Mouse (Mus musculus) neural tube, embryonic 14.5 days (tissue): ENCODE measurements around the gene Tyrp1. TPM values are rescaled to one million over a fixed set of nuclear protein-coding genes. Genes with fewer than 3 reads are reported as not detected.

Experiments
- ATAC-seq: fragments of 200-750 bp; cut with Nextera tagmentation; 2 replicates; pipeline ENCODE4 v1.8.0; 2017; ENCODE audit warnings: low read depth, mild to moderate bottlenecking, moderate TSS enrichment, moderate library complexity
- H3K27ac ChIP-seq: fragments of 300-500 bp; sonication (generic); 2 replicates; pipeline ENCODE4 v1.5.1; 2014; ENCODE audit warnings: low read depth, mild to moderate bottlenecking, control low read depth, low read length, moderate library complexity, mixed read lengths
- H3K27me3 ChIP-seq: fragments of 300-500 bp; sonication (generic); 2 replicates; pipeline ENCODE4 v1.6.1; 2014; ENCODE audit warnings: low read length; ENCODE audit not compliant: control insufficient read depth, insufficient read depth
- H3K36me3 ChIP-seq: fragments of 300-500 bp; sonication (generic); 2 replicates; pipeline ENCODE4 v1.6.1; 2014; ENCODE audit warnings: low read length, mixed read lengths; ENCODE audit not compliant: control insufficient read depth, insufficient read depth
- H3K4me1 ChIP-seq: fragments of 300-500 bp; sonication (generic); 2 replicates; pipeline ENCODE4 v1.6.1; 2014; ENCODE audit warnings: low read length; ENCODE audit not compliant: control insufficient read depth, insufficient read depth
- H3K4me2 ChIP-seq: fragments of 300-500 bp; sonication (generic); 2 replicates; pipeline ENCODE4 v1.6.1; 2014; ENCODE audit warnings: mild to moderate bottlenecking, low read depth, low read length, control low read depth
- H3K4me3 ChIP-seq: fragments of 300-500 bp; sonication (generic); 2 replicates; pipeline ENCODE4 v1.5.1; 2014; ENCODE audit warnings: low read depth, low read length, control low read depth, mixed read lengths
- H3K9ac ChIP-seq: fragments of 300-500 bp; sonication (generic); replicated peaks from 2 replicates; pipeline ENCODE4 v1.6.1; 2014; ENCODE audit warnings: low read depth, mild to moderate bottlenecking, control low read depth, low read length, mixed read lengths
- H3K9me3 ChIP-seq: fragments of 300-500 bp; sonication (generic); 2 replicates; pipeline ENCODE4 v1.6.1; 2016; ENCODE audit warnings: low read length; ENCODE audit not compliant: control insufficient read depth
- WGBS: fragments of 180-500 bp; shearing (Covaris S2); extraction: QIAGEN DNeasy Blood & Tissue Kit; methylation state at CpG from one replicate; pipeline ENCODE4 v1.1.7; 2014; 5-methylcytosine and 5-hydroxymethylcytosine counted together
- polyA plus RNA-seq: library from polyadenylated mRNA; unstranded; fragments of >200 nt; fragmentation: Nextera tagmentation; extraction: Ambion mirVana; gene quantifications from 2 replicates; pipeline ENCODE4 v1.2.1, GENCODE M21; 2014

The Tyrp1 gene
- polyA plus RNA-seq = 0.13 TPM in 1 of 2 replicates, not detected in the other

DNA sequence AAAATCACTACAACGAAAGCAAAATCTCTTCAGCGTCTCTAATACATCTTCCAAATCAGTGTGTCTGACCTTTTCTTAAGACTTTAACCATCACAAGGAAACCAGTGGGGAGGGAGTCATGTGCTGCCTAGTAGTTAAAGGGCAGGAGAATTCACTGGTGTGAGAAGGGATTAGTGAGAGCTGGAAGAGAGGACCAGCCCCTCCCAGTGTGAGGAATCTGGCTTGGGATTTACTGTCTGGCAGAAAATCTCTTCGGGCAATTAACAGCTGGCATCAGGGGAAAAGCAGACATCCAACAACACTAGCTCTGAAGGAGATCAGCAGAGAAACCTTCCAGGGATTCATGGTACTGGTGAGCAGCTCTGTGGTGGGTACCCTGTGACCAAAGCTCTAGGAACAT lies at the start of gene Tyrp1:
Gene Tyrp1 (plus strand): TSS at position 74 of the 400 bp plus-strand sequence.
- Histone ChIP-seq H3K27ac (no peak within 1 kb of the TSS), H3K9me3 (no peaks in the 10 kb centered on the region), H3K27me3 (no peaks in the 10 kb centered on the region), H3K4me3 (no peak within 1 kb of the TSS), H3K9ac (no peak within 1 kb of the TSS), H3K36me3 (no peaks in the 10 kb centered on the region), H3K4me1 (no peaks in the 10 kb centered on the region), H3K4me2 (no peak within 1 kb of the TSS)
- WGBS = 59% methylated on average over 3 of the region's 3 CpGs
- ATAC-seq = no peak

DNA sequence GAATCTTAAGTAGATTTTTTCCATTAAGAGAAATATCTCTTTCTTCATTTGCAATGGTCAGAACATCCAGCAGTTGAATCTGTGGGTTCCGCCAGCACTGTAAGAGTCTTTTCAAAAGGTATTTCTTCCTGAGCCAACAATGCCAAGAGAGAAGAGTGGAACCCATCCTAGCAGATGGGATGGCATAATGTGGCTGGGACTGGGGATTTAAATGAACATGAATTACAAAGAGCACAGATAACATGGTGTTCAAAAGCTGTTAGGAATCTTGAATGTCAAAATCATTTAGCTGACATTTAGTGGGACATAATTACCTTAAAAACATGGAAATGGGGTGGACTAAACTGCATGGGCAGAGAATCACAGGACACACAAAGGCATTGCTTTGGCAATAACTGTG lies 45.6 kb upstream of the Tyrp1 start:
- 91% methylated on average over 1 of the region's 1 CpGs for WGBS

GRCm38 (mm10) chr4:80819511-80819910 lies 14.4 kb upstream of the Tyrp1 start:
- Histone ChIP-seq H3K4me1 (no peaks in the 10 kb centered on the region), H3K4me3 (no peak overlapping the region), H3K9ac (no peak overlapping the region), H3K27me3 (no peaks in the 10 kb centered on the region), H3K36me3 (no peaks in the 10 kb centered on the region), H3K27ac (no peak overlapping the region), H3K4me2 (no peak overlapping the region), H3K9me3 (no peaks in the 10 kb centered on the region)
- no peak for ATAC-seq

More for the DNA sequence above, 45.6 kb upstream of the Tyrp1 start:
- Histone ChIP-seq H3K36me3 (no peaks in the 10 kb centered on the region), H3K4me2 (no peak overlapping the region), H3K9me3 (no peaks in the 10 kb centered on the region), H3K4me3 (no peak overlapping the region), H3K9ac (no peak overlapping the region), H3K27me3 (no peaks in the 10 kb centered on the region), H3K27ac (no peak overlapping the region), H3K4me1 (no peaks in the 10 kb centered on the region)
- ATAC-seq = no peak

DNA sequence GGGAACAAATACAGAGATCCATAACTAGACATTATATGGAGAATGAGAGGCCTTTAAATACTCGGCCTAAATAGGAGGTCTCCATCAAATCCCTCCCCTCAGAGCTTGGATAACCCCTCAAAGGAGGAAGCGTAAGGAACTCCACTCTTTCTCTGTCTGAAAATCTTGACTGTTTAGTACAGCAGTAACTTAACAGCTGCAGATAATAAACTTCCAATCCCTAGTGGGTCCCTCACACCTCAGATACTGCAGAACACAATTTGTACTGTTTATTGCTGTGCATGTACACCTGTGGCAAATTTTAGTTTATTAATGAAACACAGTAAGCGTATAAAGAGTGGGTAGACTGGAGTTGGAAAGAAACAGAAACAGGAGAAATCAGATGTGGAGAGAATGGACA lies 12.0 kb upstream of the Tyrp1 start:
- 81% methylated on average over 3 of the region's 3 CpGs for WGBS
- no peaks in the 10 kb centered on the region for H3K9me3 ChIP-seq
- no peak for ATAC-seq

DNA sequence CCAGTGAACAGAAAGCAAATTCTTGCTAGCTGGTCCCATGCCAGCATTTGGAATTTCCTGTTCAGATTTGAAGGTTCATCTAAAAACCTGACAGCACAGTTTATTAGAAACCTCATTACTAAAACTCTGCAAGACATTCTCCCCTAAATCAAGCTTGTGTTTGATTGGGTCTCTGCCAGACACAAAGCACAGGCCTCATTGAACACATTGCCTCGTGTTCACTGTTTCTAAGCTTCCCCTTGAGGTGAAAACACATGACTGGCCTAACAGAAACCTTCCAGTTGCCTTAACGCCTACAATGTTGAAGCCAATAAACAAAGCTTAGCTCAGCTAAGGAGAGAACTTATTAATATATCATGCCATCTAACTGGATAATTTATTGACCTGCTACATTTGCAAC lies 5.7 kb upstream of the Tyrp1 start:
- H3K9ac ChIP-seq = no peak overlapping the region
- ATAC-seq = no peak
- no peaks in the 10 kb centered on the region for H3K4me1 ChIP-seq
- H3K9me3 ChIP-seq = no peaks in the 10 kb centered on the region
- H3K27me3 ChIP-seq = no peaks in the 10 kb centered on the region
- H3K27ac ChIP-seq = no peak overlapping the region
- H3K4me2 ChIP-seq = no peak overlapping the region
- no peaks in the 10 kb centered on the region for H3K36me3 ChIP-seq
- no peak overlapping the region for H3K4me3 ChIP-seq
- 35% methylated on average over 2 of the region's 2 CpGs for WGBS

More for the DNA sequence above, 12.0 kb upstream of the Tyrp1 start:
- H3K4me1 ChIP-seq = no peaks in the 10 kb centered on the region
- H3K27ac ChIP-seq = no peak overlapping the region
- H3K36me3 ChIP-seq = no peaks in the 10 kb centered on the region
- no peak overlapping the region for H3K4me3 ChIP-seq
- H3K9ac ChIP-seq = no peak overlapping the region
- no peaks in the 10 kb centered on the region for H3K27me3 ChIP-seq
- no peak overlapping the region for H3K4me2 ChIP-seq

DNA sequence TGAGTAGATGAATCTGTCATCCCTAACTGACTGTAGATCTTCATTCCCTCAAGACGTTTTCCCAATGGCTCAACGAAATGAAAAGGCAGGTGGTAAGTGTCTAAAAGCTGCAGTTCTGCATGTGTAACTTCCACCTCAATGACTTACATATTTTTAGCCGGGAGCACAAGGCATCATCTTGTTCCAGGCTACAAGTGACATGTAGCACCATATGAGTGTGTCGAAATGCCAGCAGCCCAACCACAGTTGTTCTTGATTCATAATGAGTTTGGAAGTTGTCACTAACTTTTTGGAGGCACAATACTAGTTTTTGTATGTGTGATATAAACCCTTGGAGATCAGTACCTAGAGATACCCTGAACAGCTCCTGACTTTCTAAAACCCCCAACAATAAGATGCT lies 5.4 kb downstream of the Tyrp1 start:
- Histone ChIP-seq H3K27me3 (no peaks in the 10 kb centered on the region), H3K36me3 (no peaks in the 10 kb centered on the region), H3K4me2 (no peak overlapping the region), H3K4me3 (no peak overlapping the region), H3K4me1 (no peaks in the 10 kb centered on the region), H3K27ac (no peak overlapping the region), H3K9ac (no peak overlapping the region), H3K9me3 (no peaks in the 10 kb centered on the region)
- 75% methylated on average over 4 of the region's 4 CpGs for WGBS
- ATAC-seq = no peak

DNA sequence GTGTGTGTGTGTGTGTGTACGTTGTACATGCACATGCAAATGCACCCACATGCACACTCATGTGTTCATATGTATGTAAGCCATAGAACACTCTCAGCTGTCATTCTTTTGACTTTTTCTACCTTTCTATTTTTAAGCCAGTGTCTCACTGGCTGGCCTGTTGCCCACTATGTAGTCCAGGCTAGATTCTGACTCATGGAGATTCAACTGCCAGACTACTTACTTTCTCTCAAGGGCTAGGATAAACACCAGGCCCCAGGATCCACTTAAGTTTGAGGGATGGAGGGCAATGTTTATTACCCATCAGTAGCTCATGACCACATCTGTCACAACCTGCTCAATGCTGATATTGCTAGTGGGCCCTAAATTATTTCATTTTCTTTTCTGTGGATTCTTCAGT lies 8.1 kb downstream of the Tyrp1 start:
- Histone ChIP-seq H3K4me1 (no peaks in the 10 kb centered on the region), H3K9ac (no peak overlapping the region), H3K4me3 (no peak overlapping the region), H3K27ac (no peak overlapping the region), H3K4me2 (no peak overlapping the region), H3K9me3 (no peaks in the 10 kb centered on the region), H3K27me3 (no peaks in the 10 kb centered on the region), H3K36me3 (no peaks in the 10 kb centered on the region)
- WGBS = 81% methylated on average over 1 of the region's 1 CpGs
- ATAC-seq = no peak

DNA sequence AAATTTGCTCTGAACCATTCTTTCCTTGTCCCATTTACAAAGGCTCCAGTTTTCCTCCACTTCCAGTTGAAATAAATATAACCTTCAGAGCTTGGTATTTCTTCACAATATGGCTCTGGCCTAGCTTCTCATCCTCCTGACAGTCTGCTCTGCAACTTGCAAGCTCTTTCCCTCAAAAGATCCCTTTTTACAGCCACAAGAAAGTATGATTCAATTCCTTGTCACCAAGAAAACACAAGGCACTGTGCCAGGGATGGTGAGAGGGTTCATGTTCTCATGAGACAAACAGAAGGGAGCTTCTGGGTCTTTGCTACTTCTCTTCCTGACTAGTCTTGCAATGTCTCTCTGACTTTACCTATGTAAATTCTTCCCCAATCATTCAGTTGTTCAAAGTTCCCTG lies 9.8 kb downstream of the Tyrp1 start:
- Histone ChIP-seq H3K4me3 (no peak overlapping the region), H3K9me3 (no peaks in the 10 kb centered on the region), H3K4me2 (no peak overlapping the region), H3K9ac (no peak overlapping the region), H3K4me1 (no peaks in the 10 kb centered on the region), H3K27me3 (no peaks in the 10 kb centered on the region), H3K36me3 (no peaks in the 10 kb centered on the region), H3K27ac (no peak overlapping the region)
- ATAC-seq = no peak

- Histone ChIP-seq H3K27ac (no peak overlapping the region), H3K9ac (no peak overlapping the region), H3K36me3 (no peaks in the 10 kb centered on the region), H3K4me2 (no peak overlapping the region), H3K27me3 (no peaks in the 10 kb centered on the region), H3K4me1 (no peaks in the 10 kb centered on the region), H3K9me3 (no peaks in the 10 kb centered on the region), H3K4me3 (no peak overlapping the region)
- ATAC-seq = no peak
- WGBS = 74% methylated on average over 3 of the region's 3 CpGs
Measured at GRCm38 (mm10) chr4:80846052-80846451, 12.1 kb downstream of the Tyrp1 start.
